Mouse (Mus musculus) layer of hippocampus, adult 18-20 months (tissue): ENCODE measurements around the gene Ap3d1. TPM values are rescaled to one million over a fixed set of nuclear protein-coding genes. Genes with fewer than 3 reads are reported as not detected.
A peak's percentile ranks its signal among the peaks of the same experiment; 100 is the strongest.

Source experiments
- DNase-seq, 2 experiments: peaks; one replicate each; pipeline ENCODE4 v3.0.0; 2022; ENCODE audit warnings: low spot score in 2 of 2
- total RNA-seq, 2 experiments: library from RNA; stranded (reverse); gene quantifications; 2 replicates each; pipeline ENCODE4 v1.2.3; 2021

The Ap3d1 gene
- total RNA-seq, 2 experiments from 2014 or later = 138 TPM

- DNase-seq = no peak
Measured at GRCm38 (mm10) chr10:80669018-80669417, 73.0 kb downstream of the Ap3d1 start.

GRCm38 (mm10) chr10:80668614-80669013 is 73.5 kb downstream of the Ap3d1 start:
- DNase-seq = no peak

GRCm38 (mm10) chr10:80666837-80667412 is 75.1 kb downstream of the Ap3d1 start:
- no peak for DNase-seq

GRCm38 (mm10) chr10:80665981-80666733 is 75.9 kb downstream of the Ap3d1 start:
- no peak for DNase-seq

- DNase-seq = no peak
Measured at GRCm38 (mm10) chr10:80665459-80665858, 76.6 kb downstream of the Ap3d1 start.

GRCm38 (mm10) chr10:80665016-80665380 is 77.1 kb downstream of the Ap3d1 start:
- DNase-seq = no peak

- DNase-seq = peak in 1 of 2 experiments; percentile 44
Measured at GRCm38 (mm10) chr10:80664197-80665015, 77.7 kb downstream of the Ap3d1 start.

- DNase-seq = no peak
Measured at GRCm38 (mm10) chr10:80663485-80664196, 78.4 kb downstream of the Ap3d1 start.

GRCm38 (mm10) chr10:80661149-80661548 is 80.9 kb downstream of the Ap3d1 start:
- no peak for DNase-seq

GRCm38 (mm10) chr10:80659213-80659612 is 82.9 kb downstream of the Ap3d1 start:
- DNase-seq = peak in 1 of 2 experiments; percentile 88

GRCm38 (mm10) chr10:80658841-80659202 is 83.2 kb downstream of the Ap3d1 start:
- no peak for DNase-seq

- no peak for DNase-seq
Measured at GRCm38 (mm10) chr10:80658194-80658840, 83.7 kb downstream of the Ap3d1 start.

Other genes with a start within 250 kb of the Ap3d1 start
- gene Onecut3, start 247.4 kb downstream of the Ap3d1 start, total RNA-seq = under 1 TPM in 1 of 2 experiments, not detected in 1; 0.07 TPM
- gene Atp8b3, start 203.1 kb downstream of the Ap3d1 start, total RNA-seq = under 1 TPM; 0.18 to 0.22 TPM
- gene Rexo1, start 180.7 kb downstream of the Ap3d1 start, total RNA-seq = 10 to 100 TPM; 44.8 to 48.1 TPM
- gene Klf16, start 164.9 kb downstream of the Ap3d1 start, total RNA-seq = 10 to 100 TPM; 57.3 to 62.1 TPM
- 100 to 1,000 TPM; 166 to 168 TPM for gene Abhd17a, start 151.9 kb downstream of the Ap3d1 start, total RNA-seq
- gene Scamp4, start 139.4 kb downstream of the Ap3d1 start, total RNA-seq = 10 to 100 TPM; 43.9 to 54.4 TPM
- 1 to 10 TPM; 1.7 to 3.4 TPM for gene Adat3, start 139.4 kb downstream of the Ap3d1 start, total RNA-seq
- gene Gm49322, start 136.2 kb downstream of the Ap3d1 start, total RNA-seq = 1 to 10 TPM; 2.6 to 3.1 TPM
- gene Csnk1g2, start 119.4 kb downstream of the Ap3d1 start, total RNA-seq = 100 to 1,000 TPM; 230 to 247 TPM
- gene Btbd2, start 85.2 kb downstream of the Ap3d1 start, total RNA-seq = 100 to 1,000 TPM; 110 to 114 TPM
- 10 to 100 TPM; 44.7 to 46.1 TPM for gene Mknk2, start 64.2 kb downstream of the Ap3d1 start, total RNA-seq
- 10 to 100 TPM; 13.2 to 13.5 TPM for gene Mob3a, start 40.3 kb downstream of the Ap3d1 start, total RNA-seq
- 10 to 100 TPM; 52.5 to 54.7 TPM for gene Izumo4, start 40.1 kb downstream of the Ap3d1 start, total RNA-seq
- 10 to 100 TPM; 40.6 to 49.6 TPM for gene Dot1l, start 12.9 kb upstream of the Ap3d1 start, total RNA-seq
- gene Sf3a2, start 55.9 kb upstream of the Ap3d1 start, total RNA-seq = 10 to 100 TPM; 52.3 to 57.3 TPM
- gene Plekhj1, start 56.4 kb upstream of the Ap3d1 start, total RNA-seq = 10 to 100 TPM; 63.3 to 71.2 TPM
- 1 to 10 TPM; 3.3 to 3.6 TPM for gene Amh, start 63.0 kb upstream of the Ap3d1 start, total RNA-seq
- gene Jsrp1, start 71.2 kb upstream of the Ap3d1 start, total RNA-seq = 1 to 10 TPM; 2.2 to 3.0 TPM
- gene Oaz1, start 84.4 kb upstream of the Ap3d1 start, total RNA-seq = 100 to 1,000 TPM; 518 to 519 TPM
- 10 to 100 TPM; 42.7 to 51.6 TPM for gene Lingo3, start 101.8 kb upstream of the Ap3d1 start, total RNA-seq
- gene Lsm7, start 112.9 kb upstream of the Ap3d1 start, total RNA-seq = 10 to 100 TPM; 41.4 to 50.4 TPM
- gene Sppl2b, start 113.0 kb upstream of the Ap3d1 start, total RNA-seq = 10 to 100 TPM; 46.4 to 55.6 TPM
- gene Tmprss9, start 129.6 kb upstream of the Ap3d1 start, total RNA-seq = under 1 TPM; 0.40 to 0.56 TPM
- 100 to 1,000 TPM; 136 to 144 TPM for gene Timm13, start 158.7 kb upstream of the Ap3d1 start, total RNA-seq
- 10 to 100 TPM; 19.5 to 22.3 TPM for gene Lmnb2, start 176.0 kb upstream of the Ap3d1 start, total RNA-seq
- gene Gadd45b, start 187.8 kb upstream of the Ap3d1 start, total RNA-seq = 10 to 100 TPM; 24.9 to 28.1 TPM